Mouse (Mus musculus): ENCODE results near the gene Rpl26.

GRCm38 (mm10) chr11:68871748-68872147, 29.6 kb upstream of the Rpl26 start, which contains the start of gene Ndel1:
- TF ChIP-seq EP300 (IDR thresholded peaks at IDR 0.05; ENCODE audit: low read depth) (peak; percentile 61), CTCF (IDR thresholded peaks at IDR 0.05; ENCODE audit: low read depth) (no peak)

Data from liver, postnatal 0 days (tissue).